Mouse (Mus musculus): ENCODE results near the gene Nr2c2ap.

Gene Nr2c2ap

GRCm38 (mm10) chr8:70160015-70160414 lies 28.9 kb downstream of the Nr2c2ap start:
- DNase-seq (ENCODE audit: low spot score in 2 of 2), result no peak

GRCm38 (mm10) chr8:70163316-70163715 lies 32.2 kb downstream of the Nr2c2ap start:
- no peak for DNase-seq (ENCODE audit: low spot score in 2 of 2)

GRCm38 (mm10) chr8:70166504-70167110 lies 35.5 kb downstream of the Nr2c2ap start:
- DNase-seq (ENCODE audit: low spot score in 2 of 2), result peak in 1 of 2 experiments; percentile 41

- no peak for DNase-seq (ENCODE audit: low spot score in 2 of 2)
These were observed 39.0 kb downstream of the Nr2c2ap start for GRCm38 (mm10) chr8:70170116-70170515.

GRCm38 (mm10) chr8:70170748-70171147 lies 39.6 kb downstream of the Nr2c2ap start:
- no peak for DNase-seq (ENCODE audit: low spot score in 2 of 2)

- DNase-seq (ENCODE audit: low spot score in 2 of 2), result no peak
These were observed 40.1 kb downstream of the Nr2c2ap start for GRCm38 (mm10) chr8:70171240-70171639.

- peak; percentile 78 to 90 for DNase-seq (ENCODE audit: low spot score in 2 of 2)
These were observed 41.0 kb downstream of the Nr2c2ap start, which contains the start of gene Tmem161a for GRCm38 (mm10) chr8:70172043-70172681. TSS of gene Tmem161a (plus strand) at chr8:70172356.

- DNase-seq (ENCODE audit: low spot score in 2 of 2), result no peak
These were observed 42.2 kb downstream of the Nr2c2ap start for GRCm38 (mm10) chr8:70173320-70173719.

- DNase-seq (ENCODE audit: low spot score in 2 of 2), result no peak
These were observed 42.9 kb downstream of the Nr2c2ap start for GRCm38 (mm10) chr8:70174079-70174478.

GRCm38 (mm10) chr8:70178231-70178630 lies 47.1 kb downstream of the Nr2c2ap start:
- DNase-seq (ENCODE audit: low spot score in 2 of 2), result no peak

- DNase-seq (ENCODE audit: low spot score in 2 of 2), result no peak
These were observed 47.9 kb downstream of the Nr2c2ap start for GRCm38 (mm10) chr8:70179082-70179481.

- no peak for DNase-seq (ENCODE audit: low spot score in 2 of 2)
These were observed 50.2 kb downstream of the Nr2c2ap start for GRCm38 (mm10) chr8:70181212-70181902.

GRCm38 (mm10) chr8:70181903-70182252 lies 50.7 kb downstream of the Nr2c2ap start:
- DNase-seq (ENCODE audit: low spot score in 2 of 2), result no peak

GRCm38 (mm10) chr8:70183194-70183593 lies 52.1 kb downstream of the Nr2c2ap start:
- no peak for DNase-seq (ENCODE audit: low spot score in 2 of 2)
